Mouse (Mus musculus): ENCODE data around the gene Retreg1. TPM values are rescaled to one million over a fixed set of nuclear protein-coding genes. Genes with fewer than 3 reads are reported as not detected.

Retreg1 gene
- 172 TPM for polyA plus RNA-seq (2014; fragmentation: Illumina TruSeq; extraction: RNeasy Lipid Tissue Mini Kit (QIAGEN cat#74804); ENCODE audit: low read depth, low replicate concordance)

GRCm38 (mm10) chr15:25843086-25843991, at the start of gene Retreg1:
Gene Retreg1 (plus strand): TSS chr15:25843180.

GRCm38 (mm10) chr15:25984067-25984733, 141.2 kb downstream of the Retreg1 start, which contains the start of gene Zfp622:
Gene Zfp622 (plus strand): TSS chr15:25984366.

Other genes starting within 250 kb of the Retreg1 start
- gene Myo10, start 220.7 kb upstream of the Retreg1 start, polyA plus RNA-seq (2014; fragmentation: Illumina TruSeq; extraction: RNeasy Lipid Tissue Mini Kit (QIAGEN cat#74804); ENCODE audit: low read depth, low replicate concordance), result 8.0 TPM
- 9.2 TPM for gene Zfp622, start 141.2 kb downstream of the Retreg1 start, polyA plus RNA-seq (2014; fragmentation: Illumina TruSeq; extraction: RNeasy Lipid Tissue Mini Kit (QIAGEN cat#74804); ENCODE audit: low read depth, low replicate concordance)